Mouse (Mus musculus) kidney, embryonic 14.5 days (tissue): ENCODE data around the gene Dyrk3. TPM values are rescaled to one million over a fixed set of nuclear protein-coding genes. Genes with fewer than 3 reads are reported as not detected.
A peak's percentile ranks its signal among the peaks of the same experiment; 100 is the strongest.

Source experiments
- ATAC-seq: fragments of 200-750 bp; cut with Nextera tagmentation; 2 replicates; pipeline ENCODE4 v1.8.0; 2017; ENCODE audit warnings: moderate number of reproducible peaks, mild to moderate bottlenecking, moderate TSS enrichment, moderate library complexity; ENCODE audit not compliant: low FRiP score, low TSS enrichment
- H3K27ac ChIP-seq: fragments of 300-500 bp; sonication (generic); 2 replicates; pipeline ENCODE4 v1.5.1; 2014; ENCODE audit warnings: low read depth, mild to moderate bottlenecking, low read length, moderate library complexity, mixed read lengths
- H3K27me3 ChIP-seq: fragments of 300-500 bp; sonication (generic); 2 replicates; pipeline ENCODE4 v1.6.1; 2014; ENCODE audit warnings: mild to moderate bottlenecking, low read length; ENCODE audit not compliant: control insufficient read depth, insufficient read depth
- H3K36me3 ChIP-seq: fragments of 300-500 bp; sonication (generic); 2 replicates; pipeline ENCODE4 v1.6.1; 2014; ENCODE audit warnings: low read length, mixed read lengths; ENCODE audit not compliant: control insufficient read depth, insufficient read depth
- H3K4me1 ChIP-seq: fragments of 300-500 bp; sonication (generic); 2 replicates; pipeline ENCODE4 v1.6.1; 2014; ENCODE audit warnings: low read length, mixed read lengths; ENCODE audit not compliant: control insufficient read depth, insufficient read depth
- H3K4me2 ChIP-seq: fragments of 300-500 bp; sonication (generic); replicated peaks from 2 replicates; pipeline ENCODE4 v1.6.1; 2014; ENCODE audit warnings: low read depth, mild to moderate bottlenecking, low read length
- H3K4me3 ChIP-seq: fragments of 300-500 bp; sonication (generic); 2 replicates; pipeline ENCODE4 v1.5.1; 2014; ENCODE audit warnings: mild to moderate bottlenecking, low read length
- H3K9ac ChIP-seq: fragments of 300-500 bp; sonication (generic); 2 replicates; pipeline ENCODE4 v1.6.1; 2014; ENCODE audit warnings: low read depth, mild to moderate bottlenecking, low read length, moderate library complexity
- H3K9me3 ChIP-seq: fragments of 300-500 bp; sonication (generic); 2 replicates; pipeline ENCODE4 v1.6.1; 2016; ENCODE audit warnings: low read length; ENCODE audit not compliant: control insufficient read depth
- WGBS: fragments of 180-500 bp; shearing (Covaris S2); extraction: QIAGEN DNeasy Blood & Tissue Kit; methylation state at CpG from one replicate; pipeline ENCODE4 v1.1.7; 2014; 5-methylcytosine and 5-hydroxymethylcytosine counted together
- polyA plus RNA-seq: library from polyadenylated mRNA; unstranded; fragments of >200 nt; fragmentation: Nextera tagmentation; extraction: Ambion mirVana; gene quantifications from 2 replicates; pipeline ENCODE4 v1.2.1, GENCODE M21; 2014

Dyrk3 gene
- polyA plus RNA-seq, 1 experiment from 2014 or later = 6.3 TPM

GRCm38 (mm10) chr1:131085272-131085671 lies 52.9 kb downstream of the Dyrk3 start:
- Histone ChIP-seq H3K9ac (no peak overlapping the region), H3K4me3 (no peak overlapping the region), H3K36me3 (no peaks in the 10 kb centered on the region), H3K27ac (no peak overlapping the region), H3K9me3 (no peaks in the 10 kb centered on the region), H3K27me3 (no peaks in the 10 kb centered on the region), H3K4me1 (peaks cover 76% of the 10 kb centered on the region), H3K4me2 (no peak overlapping the region)
- 73% methylated on average over 3 of the region's 3 CpGs for WGBS
- no peak for ATAC-seq

DNA sequence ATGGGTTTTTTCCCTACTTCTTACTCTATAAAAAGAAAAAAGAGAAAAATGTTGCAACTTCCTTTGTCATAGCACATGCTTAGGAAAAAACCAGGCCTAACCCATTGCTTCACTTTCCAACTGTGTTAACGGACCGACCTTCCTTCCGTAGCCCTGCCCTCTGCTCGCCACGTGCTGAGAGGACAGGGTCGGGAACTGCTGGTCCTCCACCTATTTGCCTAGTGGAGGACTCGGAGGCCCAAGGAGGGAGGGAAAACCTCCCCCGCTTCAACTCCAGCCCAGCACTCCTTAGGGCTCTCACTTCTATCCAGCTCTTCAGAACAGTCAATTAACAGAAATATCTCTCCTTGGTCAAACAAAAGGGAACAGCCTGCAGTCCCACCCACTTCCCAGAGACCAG lies 53.9 kb downstream of the Dyrk3 start:
- no peak overlapping the region for H3K4me3 ChIP-seq
- 19% methylated on average over 8 of the region's 8 CpGs for WGBS
- H3K9me3 ChIP-seq = no peaks in the 10 kb centered on the region
- H3K36me3 ChIP-seq = no peaks in the 10 kb centered on the region
- peak; percentile 71 for ATAC-seq
- no peak overlapping the region for H3K4me2 ChIP-seq
- H3K27me3 ChIP-seq = no peaks in the 10 kb centered on the region
- no peak overlapping the region for H3K9ac ChIP-seq
- H3K27ac ChIP-seq = peak overlapping the region; percentile 27; the same call in 1 of the 2 replicates
- peaks cover 66% of the 10 kb centered on the region for H3K4me1 ChIP-seq

DNA sequence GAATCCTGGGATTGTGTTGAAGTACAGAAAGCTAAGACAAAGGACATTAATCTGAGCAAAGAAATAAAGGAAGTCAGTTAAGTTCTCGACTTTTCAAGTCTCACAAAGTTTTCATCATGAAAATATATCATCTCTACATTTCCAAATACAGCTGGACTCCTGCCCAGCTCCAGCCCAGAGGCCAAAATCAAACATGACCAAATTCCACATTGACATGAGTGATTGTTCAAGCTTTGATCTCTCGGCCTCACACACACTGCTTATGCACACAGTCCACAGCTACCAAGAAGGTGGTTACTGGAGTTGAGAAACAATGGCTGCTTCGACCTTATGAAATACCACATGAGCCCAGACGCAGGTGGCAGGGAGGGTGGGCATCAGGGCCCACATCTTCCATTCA lies 54.5 kb downstream of the Dyrk3 start:
- WGBS = 22% methylated on average over 4 of the region's 4 CpGs
- peak; percentile 76 for ATAC-seq

DNA sequence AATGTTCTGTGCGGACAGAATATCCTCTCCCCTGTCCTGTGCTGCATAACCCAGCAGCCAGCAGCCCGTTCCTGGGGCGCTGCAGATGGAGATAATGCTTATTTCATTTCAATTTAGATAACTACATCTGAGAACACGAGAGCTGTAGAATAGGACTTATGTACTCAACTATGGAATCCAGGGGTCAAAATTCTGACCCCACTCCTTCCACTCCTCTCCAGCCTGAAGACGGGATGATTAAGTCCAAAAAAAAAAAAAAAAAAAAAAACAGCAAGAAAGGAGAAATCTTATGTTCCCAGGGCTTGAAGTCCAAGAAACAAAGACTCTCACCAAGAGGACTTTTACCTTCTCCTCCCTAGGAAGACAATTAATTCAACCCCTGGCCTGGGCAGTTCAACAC lies 55.0 kb downstream of the Dyrk3 start:
- peak overlapping the region; percentile 86 for H3K27ac ChIP-seq

More for the DNA sequence above, 54.5 kb downstream of the Dyrk3 start:
- H3K9ac ChIP-seq = no peak overlapping the region
- peak overlapping the region; percentile 86 for H3K27ac ChIP-seq
- H3K27me3 ChIP-seq = no peaks in the 10 kb centered on the region
- no peaks in the 10 kb centered on the region for H3K9me3 ChIP-seq
- H3K4me2 ChIP-seq = no peak overlapping the region; the same call in 1 of the 2 replicates
- no peak overlapping the region for H3K4me3 ChIP-seq
- H3K36me3 ChIP-seq = no peaks in the 10 kb centered on the region
- H3K4me1 ChIP-seq = peaks cover 65% of the 10 kb centered on the region

DNA sequence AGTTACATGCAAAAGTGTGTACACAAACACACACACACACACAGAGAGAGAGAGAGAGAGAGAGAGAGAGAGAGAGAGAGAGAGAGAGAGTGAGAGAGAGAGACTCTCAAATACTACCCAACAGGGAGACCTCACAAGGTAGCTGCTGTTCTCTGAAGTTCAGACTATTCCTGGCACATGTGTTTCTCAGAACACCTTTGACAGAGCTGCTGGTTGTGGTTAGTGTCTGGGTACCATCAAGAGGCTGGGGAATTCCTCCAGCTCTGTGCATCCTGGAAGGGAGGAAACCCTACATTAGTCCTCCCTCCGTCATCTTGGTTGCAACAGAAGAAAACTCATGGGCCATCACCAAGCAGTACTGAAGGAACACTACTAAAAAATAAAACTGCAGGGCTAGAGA lies 57.5 kb downstream of the Dyrk3 start:
- H3K4me2 ChIP-seq = no peak overlapping the region
- H3K27me3 ChIP-seq = no peaks in the 10 kb centered on the region
- H3K27ac ChIP-seq = no peak overlapping the region
- H3K9me3 ChIP-seq = no peaks in the 10 kb centered on the region
- peaks cover 49% of the 10 kb centered on the region for H3K4me1 ChIP-seq
- H3K9ac ChIP-seq = no peak overlapping the region
- H3K36me3 ChIP-seq = no peaks in the 10 kb centered on the region
- ATAC-seq = no peak
- no peak overlapping the region for H3K4me3 ChIP-seq
- 79% methylated on average over 1 of the region's 1 CpGs for WGBS

More for the DNA sequence above, 55.0 kb downstream of the Dyrk3 start:
- WGBS = 50% methylated on average over 5 of the region's 5 CpGs
- Histone ChIP-seq H3K9me3 (no peaks in the 10 kb centered on the region), H3K36me3 (no peaks in the 10 kb centered on the region), H3K9ac (no peak overlapping the region), H3K4me1 (peaks cover 61% of the 10 kb centered on the region), H3K4me3 (no peak overlapping the region), H3K27me3 (no peaks in the 10 kb centered on the region), H3K4me2 (no peak overlapping the region; the same call in 1 of the 2 replicates)
- ATAC-seq = 0 out of 2 replicates have a peak, but pooled peaks have one; percentile 2

DNA sequence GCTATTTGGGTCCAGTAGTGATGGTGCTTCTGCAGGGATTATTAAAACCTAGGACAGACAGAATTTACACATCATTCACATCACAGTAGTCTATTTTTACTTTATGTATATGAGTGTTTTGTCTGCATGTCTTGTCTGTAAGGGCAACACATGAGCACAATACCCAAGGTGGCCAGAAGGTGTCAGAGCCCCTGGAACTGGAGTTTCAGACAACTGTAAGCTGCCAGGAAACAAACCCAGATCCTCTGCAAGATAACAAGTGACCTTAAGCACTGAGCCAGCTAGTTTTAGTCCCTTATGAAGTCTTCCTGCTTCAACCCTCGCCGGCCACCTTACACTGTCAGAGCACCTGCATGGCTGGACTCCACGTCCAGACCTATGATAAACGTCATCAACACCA lies 58.4 kb downstream of the Dyrk3 start:
- WGBS = 75% methylated on average over 4 of the region's 4 CpGs
- Histone ChIP-seq H3K4me1 (peaks cover 50% of the 10 kb centered on the region), H3K27me3 (no peaks in the 10 kb centered on the region)

DNA sequence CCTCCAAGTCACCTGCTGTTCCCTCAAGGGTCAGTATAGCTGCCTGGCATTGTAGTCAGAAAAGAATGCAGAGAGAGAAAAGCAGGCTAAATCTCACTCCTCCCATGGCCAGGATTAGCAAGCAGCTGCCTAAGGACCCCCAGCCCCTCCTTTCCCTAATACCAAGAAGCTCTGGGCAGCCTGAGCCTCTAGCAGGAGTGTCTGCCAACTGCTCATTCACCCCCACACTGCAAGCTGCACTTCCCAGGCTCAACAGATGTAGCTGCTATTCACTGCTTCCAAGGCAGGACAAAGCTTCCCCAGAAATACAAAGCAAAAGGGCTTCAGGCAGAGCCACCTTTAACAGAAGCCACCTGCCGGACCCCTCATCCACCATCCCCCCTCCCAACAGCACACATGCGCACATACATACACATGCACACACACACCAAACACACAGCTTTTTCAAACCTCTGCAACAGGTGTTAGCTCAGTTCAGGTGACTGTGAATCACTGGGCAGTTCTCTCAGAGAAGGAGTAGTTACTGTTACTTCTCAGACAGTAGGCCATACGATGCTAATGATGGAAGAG lies 59.3 kb downstream of the Dyrk3 start:
- H3K27me3 ChIP-seq = no peaks in the 10 kb centered on the region
- H3K9me3 ChIP-seq = no peaks in the 10 kb centered on the region
- 69% methylated on average over 3 of the region's 3 CpGs for WGBS
- H3K36me3 ChIP-seq = no peaks in the 10 kb centered on the region
- no peak overlapping the region for H3K27ac ChIP-seq
- no peak for ATAC-seq
- no peak overlapping the region for H3K4me3 ChIP-seq
- H3K4me2 ChIP-seq = no peak overlapping the region
- H3K4me1 ChIP-seq = peaks cover 49% of the 10 kb centered on the region
- no peak overlapping the region for H3K9ac ChIP-seq

More for the DNA sequence above, 58.4 kb downstream of the Dyrk3 start:
- H3K9me3 ChIP-seq = no peaks in the 10 kb centered on the region
- no peaks in the 10 kb centered on the region for H3K36me3 ChIP-seq
- H3K4me2 ChIP-seq = no peak overlapping the region
- no peak overlapping the region for H3K9ac ChIP-seq
- ATAC-seq = no peak
- H3K4me3 ChIP-seq = no peak overlapping the region
- no peak overlapping the region for H3K27ac ChIP-seq

Other genes starting within 250 kb of the Dyrk3 start
- gene Il20, start 226.9 kb downstream of the Dyrk3 start, polyA plus RNA-seq = not detected in 2 replicates
- 0.28 and 0.44 TPM in 2 replicates for gene Il19, start 198.2 kb downstream of the Dyrk3 start, polyA plus RNA-seq
- not detected in 2 replicates for gene Il10, start 118.5 kb downstream of the Dyrk3 start, polyA plus RNA-seq
- 59.9 and 62.8 TPM in 2 replicates for gene Mapkapk2, start 40.5 kb downstream of the Dyrk3 start, polyA plus RNA-seq
- 51.7 and 67.9 TPM in 2 replicates for gene Eif2d, start 14.8 kb upstream of the Dyrk3 start, polyA plus RNA-seq
- gene Rassf5, start 106.9 kb upstream of the Dyrk3 start, polyA plus RNA-seq = 1.6 and 1.8 TPM in 2 replicates
- gene Ikbke, start 141.3 kb upstream of the Dyrk3 start, polyA plus RNA-seq = 2.9 TPM in 2 replicates